Mouse (Mus musculus) macrophage (primary cell): Measurements from ENCODE around the gene Tbck. TPM values are rescaled to one million over a fixed set of nuclear protein-coding genes. Genes with fewer than 3 reads are reported as not detected.

Experiments
- H3K27ac ChIP-seq: fragments of 350-480 bp; formaldehyde crosslinking; 2 replicates; pipeline ENCODE4 v1.9.0; 2021
- H3K36me3 ChIP-seq: fragments of 350-480 bp; formaldehyde crosslinking; 2 replicates; pipeline ENCODE4 v1.9.0; 2021; ENCODE audit errors: inconsistent target
- H3K4me3 ChIP-seq: fragments of 350-480 bp; formaldehyde crosslinking; 2 replicates; pipeline ENCODE4 v1.9.0; 2021; ENCODE audit errors: inconsistent target
- H3K79me2 ChIP-seq: fragments of 350-480 bp; formaldehyde crosslinking; 2 replicates; pipeline ENCODE4 v1.9.0; 2021; ENCODE audit errors: inconsistent target
- WGBS: methylation state at CpG from one replicate; pipeline ENCODE4 v1.1.7; 2026; ENCODE audit warnings: inconsistent platforms; ENCODE audit not compliant: missing documents; 5-methylcytosine and 5-hydroxymethylcytosine counted together
- polyA plus RNA-seq: library from polyadenylated mRNA; stranded (reverse); fragments of 250-400 nt; gene quantifications from 3 replicates; pipeline ENCODE4 v1.2.4, GENCODE M21; 2018; ENCODE audit warnings: inconsistent platforms

The Tbck gene
- polyA plus RNA-seq, 1 experiment from 2014 or later, result 13.4 TPM

DNA sequence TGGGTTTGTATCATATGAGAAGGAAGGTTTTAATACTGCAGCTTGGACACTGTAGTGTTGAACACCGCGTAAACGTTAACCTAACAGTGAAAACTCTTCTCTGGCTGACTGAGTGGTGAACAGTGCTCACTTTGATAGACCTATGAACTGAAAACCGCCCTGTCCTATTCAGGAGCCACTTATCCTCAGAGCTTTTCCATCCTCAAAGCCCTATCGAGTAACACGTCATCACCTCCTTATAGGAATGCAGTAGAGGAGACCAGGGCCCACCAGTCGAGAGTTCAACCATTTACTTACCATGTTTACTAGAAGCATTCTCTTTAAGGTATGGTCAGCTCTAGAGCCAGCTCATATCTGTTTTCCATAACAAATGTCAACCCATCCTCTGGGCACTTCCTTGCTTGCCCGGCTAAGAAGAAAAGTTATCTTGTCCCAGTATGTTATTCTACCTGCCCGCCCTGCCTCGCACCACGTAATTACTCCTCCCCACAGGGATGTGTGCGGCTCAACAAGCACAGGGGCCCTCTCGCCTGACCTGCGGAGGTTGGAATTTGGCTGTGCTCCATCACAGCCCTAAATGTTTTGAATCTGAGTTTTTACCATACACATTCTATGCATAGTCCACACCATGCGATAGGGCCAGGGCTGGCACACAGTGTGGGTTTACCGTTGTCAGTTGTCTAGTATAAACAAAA lies 147.4 kb downstream of the Tbck start:
- WGBS, result 99% methylated on average over 16 of the region's 16 CpGs
- no peaks in the 10 kb centered on the region for H3K79me2 ChIP-seq
- H3K27ac ChIP-seq, result no peak overlapping the region
- H3K36me3 ChIP-seq, result no peaks in the 10 kb centered on the region; the same call in 1 of the 2 replicates
- H3K4me3 ChIP-seq, result no peak overlapping the region

GRCm38 (mm10) chr3:132835118-132835794 lies 151.3 kb downstream of the Tbck start:
- H3K4me3 ChIP-seq, result no peak overlapping the region
- H3K27ac ChIP-seq, result no peak overlapping the region
- WGBS, result 87% methylated on average over 6 of the region's 6 CpGs
- H3K36me3 ChIP-seq, result peaks cover 32% of the 10 kb centered on the region; the same call in 1 of the 2 replicates
- H3K79me2 ChIP-seq, result no peaks in the 10 kb centered on the region

DNA sequence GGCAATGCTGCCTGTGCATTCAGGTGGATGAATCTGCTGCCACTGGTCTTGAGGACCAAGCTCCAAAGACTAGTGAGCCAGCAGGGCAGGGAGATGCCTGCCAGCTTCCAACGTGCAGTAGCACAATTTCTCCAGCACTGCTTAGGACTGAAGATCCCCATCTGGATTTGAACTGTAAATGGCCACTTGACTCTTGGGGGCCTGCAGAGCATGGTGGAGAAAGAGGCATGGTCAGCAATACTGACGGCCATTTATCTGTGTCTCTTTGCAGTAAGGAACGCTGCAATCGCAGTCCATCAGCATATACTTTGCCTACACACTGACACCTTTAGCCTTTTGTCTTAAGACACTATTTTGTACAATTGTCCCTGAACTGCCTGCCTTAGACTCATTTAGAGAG lies 153.2 kb downstream of the Tbck start:
- WGBS, result 91% methylated on average over 4 of the region's 4 CpGs
- H3K27ac ChIP-seq, result no peak overlapping the region
- H3K79me2 ChIP-seq, result no peaks in the 10 kb centered on the region
- H3K4me3 ChIP-seq, result no peak overlapping the region
- H3K36me3 ChIP-seq, result peaks cover 38% of the 10 kb centered on the region; the same call in 1 of the 2 replicates

DNA sequence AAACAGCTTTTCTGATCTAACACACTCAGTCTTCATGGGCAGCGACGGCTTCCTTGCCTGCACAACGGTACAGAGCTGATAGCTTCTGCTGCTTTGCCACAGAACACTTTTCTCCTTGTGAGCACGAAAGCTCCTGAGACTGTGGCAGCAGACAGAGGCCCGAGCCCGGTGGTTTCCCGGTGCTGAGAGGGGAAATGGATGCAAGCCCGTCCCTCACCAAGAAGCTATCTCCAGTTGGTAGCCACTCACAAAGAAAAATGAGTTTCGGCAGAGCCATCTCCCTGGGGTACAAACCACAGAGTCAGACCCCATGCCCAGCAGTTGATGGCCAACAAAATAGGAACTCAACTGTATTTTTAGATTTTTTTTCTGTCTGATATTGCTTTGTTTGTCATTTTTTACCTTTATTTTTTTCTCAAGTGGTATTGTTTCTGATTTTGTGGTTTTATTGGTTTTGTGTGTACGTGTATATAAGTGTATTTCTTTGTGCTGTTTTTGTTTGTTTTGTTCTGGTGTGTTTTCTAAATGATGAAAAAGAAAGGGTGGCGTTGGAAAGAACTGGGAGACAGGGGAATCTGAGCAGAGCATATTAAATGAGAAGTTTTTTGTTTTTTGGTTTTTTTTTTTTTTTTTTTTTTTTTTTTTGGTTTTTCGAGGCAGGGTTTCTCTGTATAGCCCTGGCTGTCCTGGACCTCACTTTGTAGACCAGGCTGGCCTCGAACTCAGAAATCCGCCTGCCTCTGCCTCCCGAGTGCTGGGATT lies 154.9 kb downstream of the Tbck start:
- no peaks in the 10 kb centered on the region for H3K79me2 ChIP-seq
- H3K4me3 ChIP-seq, result no peak overlapping the region
- WGBS, result 94% methylated on average over 10 of the region's 15 CpGs
- peaks cover 38% of the 10 kb centered on the region; the same call in 1 of the 2 replicates for H3K36me3 ChIP-seq
- H3K27ac ChIP-seq, result no peak overlapping the region

GRCm38 (mm10) chr3:132839516-132839915 lies 155.6 kb downstream of the Tbck start:
- Histone ChIP-seq H3K79me2 (no peaks in the 10 kb centered on the region), H3K27ac (no peak overlapping the region)

DNA sequence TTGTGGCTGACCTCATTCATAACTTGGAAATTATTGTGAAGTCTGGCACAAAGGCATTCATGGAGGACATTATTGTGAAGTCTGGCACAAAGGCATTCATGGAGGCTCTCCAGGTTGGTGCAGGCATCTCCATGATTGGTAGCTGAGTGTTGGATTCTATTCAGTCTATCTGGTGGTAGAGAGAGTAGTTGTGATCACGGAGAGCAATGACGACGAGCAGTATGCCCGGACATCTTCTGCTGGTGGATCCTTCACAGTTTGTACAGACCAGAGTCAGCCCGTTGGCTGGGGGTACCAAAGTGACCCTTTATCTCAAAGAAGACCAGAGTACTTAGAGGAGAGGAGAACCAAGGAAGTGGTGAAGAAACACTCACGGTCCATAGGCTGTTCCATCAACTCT lies 158.7 kb downstream of the Tbck start:
- H3K4me3 ChIP-seq, result no peak overlapping the region
- H3K27ac ChIP-seq, result no peak overlapping the region
- no peaks in the 10 kb centered on the region for H3K79me2 ChIP-seq
- H3K36me3 ChIP-seq, result peaks cover 27% of the 10 kb centered on the region; the same call in 1 of the 2 replicates
- WGBS, result 98% methylated on average over 5 of the region's 6 CpGs

More at GRCm38 (mm10) chr3:132839516-132839915, 155.6 kb downstream of the Tbck start:
- 100% methylated on average over 8 of the region's 8 CpGs for WGBS
- Histone ChIP-seq H3K36me3 (peaks cover 38% of the 10 kb centered on the region; the same call in 1 of the 2 replicates), H3K4me3 (no peak overlapping the region)

DNA sequence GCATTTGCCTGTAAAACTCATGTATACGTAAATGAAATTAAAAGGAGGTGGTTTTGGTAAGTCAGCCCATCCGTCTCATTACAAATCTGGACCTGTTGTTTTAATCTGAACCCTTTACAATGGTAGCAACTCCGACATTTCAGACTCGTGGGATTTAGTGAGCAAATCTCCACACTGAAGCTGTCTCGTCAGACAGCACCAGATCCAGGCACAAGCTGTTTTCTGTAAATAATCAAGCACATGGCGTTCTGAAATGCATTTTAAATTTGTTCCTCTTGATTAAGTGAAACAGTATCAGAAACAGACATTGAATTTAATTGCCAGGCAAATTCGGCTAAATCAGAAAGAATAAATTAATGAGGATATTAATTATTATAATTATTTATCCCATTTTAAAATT lies 165.7 kb downstream of the Tbck start:
- H3K27ac ChIP-seq, result no peak overlapping the region
- no peaks in the 10 kb centered on the region for H3K79me2 ChIP-seq
- whole genome bisulfite sequencing, result 90% methylated on average over 7 of the region's 7 CpGs
- no peaks in the 10 kb centered on the region for H3K36me3 ChIP-seq
- no peak overlapping the region for H3K4me3 ChIP-seq

DNA sequence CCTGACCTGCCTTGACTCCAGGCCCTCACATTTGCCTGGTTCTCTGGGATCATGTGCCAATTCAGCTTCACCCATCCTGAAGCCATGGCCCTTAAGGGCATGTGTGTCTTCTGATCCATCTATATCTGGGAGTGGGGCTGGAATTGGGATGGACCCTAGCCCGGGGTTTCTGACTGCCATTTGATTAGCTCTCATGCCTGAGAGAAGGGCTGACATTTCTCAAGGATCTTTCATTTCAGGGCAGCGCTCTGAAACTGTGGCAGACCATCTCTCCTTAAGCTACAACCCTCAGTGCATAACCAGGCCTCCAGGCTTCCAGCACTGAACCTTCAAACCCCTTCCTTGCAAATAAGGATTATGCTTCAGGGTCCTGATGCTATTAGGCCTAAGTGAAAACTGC lies 166.5 kb downstream of the Tbck start:
- no peak overlapping the region for H3K27ac ChIP-seq
- 94% methylated on average over 2 of the region's 2 CpGs for WGBS
- H3K36me3 ChIP-seq, result no peaks in the 10 kb centered on the region
- no peak overlapping the region for H3K4me3 ChIP-seq
- no peaks in the 10 kb centered on the region for H3K79me2 ChIP-seq

GRCm38 (mm10) chr3:132851417-132851816 lies 167.5 kb downstream of the Tbck start:
- Histone ChIP-seq H3K36me3 (no peaks in the 10 kb centered on the region), H3K27ac (no peak overlapping the region), H3K4me3 (no peak overlapping the region), H3K79me2 (no peaks in the 10 kb centered on the region)
- WGBS, result 90% methylated on average over 1 of the region's 1 CpGs

GRCm38 (mm10) chr3:132851841-132852728 lies 168.1 kb downstream of the Tbck start:
- WGBS, result 89% methylated on average over 26 of the region's 28 CpGs
- Histone ChIP-seq H3K4me3 (no peak overlapping the region), H3K79me2 (no peaks in the 10 kb centered on the region), H3K36me3 (no peaks in the 10 kb centered on the region), H3K27ac (no peak overlapping the region)

GRCm38 (mm10) chr3:132854271-132854670 lies 170.3 kb downstream of the Tbck start:
- Histone ChIP-seq H3K79me2 (no peaks in the 10 kb centered on the region), H3K36me3 (no peaks in the 10 kb centered on the region), H3K27ac (no peak overlapping the region), H3K4me3 (no peak overlapping the region)
- 92% methylated on average over 9 of the region's 9 CpGs for WGBS

DNA sequence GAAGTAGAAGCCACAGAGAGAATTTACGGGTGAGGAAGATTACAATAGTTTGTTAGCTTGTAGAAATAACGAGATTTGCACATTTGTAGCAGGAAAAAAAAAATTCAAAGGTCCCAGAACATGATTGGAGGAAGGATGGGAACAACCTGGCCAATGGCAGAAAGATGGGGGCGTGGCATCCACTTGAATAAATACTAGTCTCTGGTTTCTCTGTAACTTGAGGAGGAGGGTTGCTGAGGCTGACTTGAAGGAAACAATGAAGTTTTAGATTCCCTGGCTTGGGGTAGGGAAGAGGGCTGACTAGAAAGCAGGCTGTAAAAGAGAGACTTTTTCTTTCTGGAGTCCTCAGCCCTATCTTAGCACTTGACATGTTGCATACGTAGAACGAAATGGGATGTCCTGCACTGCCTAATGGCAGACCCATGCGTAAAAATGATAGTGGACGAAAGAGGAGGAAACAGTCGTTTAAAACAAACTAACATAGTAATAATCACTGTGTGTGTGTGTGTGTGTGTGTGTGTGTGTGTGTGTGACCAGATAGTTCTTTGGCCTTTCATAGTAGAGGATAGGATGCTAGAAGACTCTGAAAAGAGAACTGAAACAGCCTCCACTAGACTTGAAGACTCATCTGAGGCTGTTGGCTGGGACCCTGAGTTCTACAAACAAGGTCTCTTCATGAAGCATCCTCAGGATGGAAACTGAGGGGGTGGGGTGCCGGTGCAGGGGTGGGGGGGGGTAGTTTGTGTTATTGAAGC lies 171.7 kb downstream of the Tbck start:
- H3K79me2 ChIP-seq, result no peaks in the 10 kb centered on the region
- no peaks in the 10 kb centered on the region for H3K36me3 ChIP-seq
- WGBS, result 73% methylated on average over 9 of the region's 9 CpGs
- no peak overlapping the region for H3K27ac ChIP-seq
- no peak overlapping the region for H3K4me3 ChIP-seq

DNA sequence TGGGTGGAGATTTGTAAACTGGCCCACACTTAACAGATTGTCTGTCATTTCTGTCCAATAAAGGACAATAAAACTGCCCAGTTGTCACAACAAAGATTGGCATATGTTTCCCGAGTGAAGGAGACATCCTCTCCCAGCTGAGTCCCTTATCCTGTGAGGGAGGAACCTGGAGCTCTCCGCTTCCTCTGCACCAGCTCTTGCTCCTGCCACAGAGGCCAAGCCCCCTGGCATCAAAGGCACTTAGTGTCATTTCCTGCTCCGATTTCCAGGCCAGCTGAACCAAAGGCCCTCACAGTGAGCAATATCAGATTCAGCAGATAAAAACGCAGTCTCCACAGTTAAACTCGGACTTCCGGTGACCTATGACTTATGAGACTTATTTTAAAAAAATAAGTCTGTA lies 172.7 kb downstream of the Tbck start:
- Histone ChIP-seq H3K79me2 (no peaks in the 10 kb centered on the region), H3K36me3 (no peaks in the 10 kb centered on the region), H3K27ac (no peak overlapping the region), H3K4me3 (no peak overlapping the region)
- WGBS, result 26% methylated on average over 6 of the region's 6 CpGs
